Mouse (Mus musculus) heart, adult 2 months (tissue): Measurements from ENCODE around the gene Ddx41. TPM values are rescaled to one million over a fixed set of nuclear protein-coding genes. Genes with fewer than 3 reads are reported as not detected.
A peak's percentile ranks its signal among the peaks of the same experiment; 100 is the strongest.

ENCODE experiments used
- DNase-seq, 2 experiments: peaks; one replicate each; pipeline ENCODE4 v3.0.0; 2021
- H3K27ac ChIP-seq: fragments of 200-600 bp; 2 replicates; pipeline ENCODE4 v1.8.1; 2022
- H3K27me3 ChIP-seq: fragments of 200-500 bp; 2 replicates; pipeline ENCODE4 v1.6.1; 2012; ENCODE audit warnings: mild to moderate bottlenecking, low read length, inconsistent platforms, mixed read lengths; ENCODE audit not compliant: control insufficient read depth, insufficient read depth
- H3K36me3 ChIP-seq: fragments of 200-500 bp; 2 replicates; pipeline ENCODE4 v1.6.1; 2012; ENCODE audit warnings: low read length, inconsistent platforms; ENCODE audit not compliant: control insufficient read depth, insufficient read depth
- H3K4me1 ChIP-seq: fragments of 200-500 bp; 2 replicates; pipeline ENCODE4 v1.6.1; 2011; ENCODE audit warnings: low read length; ENCODE audit not compliant: control insufficient read depth, insufficient read depth
- H3K4me3 ChIP-seq: fragments of 200-600 bp; 2 replicates; pipeline ENCODE4 v1.8.1; 2022
- H3K79me2 ChIP-seq: fragments of 200-500 bp; replicated peaks from 2 replicates; pipeline ENCODE4 v1.6.1; 2012; ENCODE audit warnings: mild to moderate bottlenecking, inconsistent platforms, low read length, moderate library complexity, mixed read lengths; ENCODE audit not compliant: control insufficient read depth, insufficient read depth
- H3K9ac ChIP-seq: fragments of 200-500 bp; 2 replicates; pipeline ENCODE4 v1.6.1; 2012; ENCODE audit warnings: low read depth, mild to moderate bottlenecking, control low read depth, inconsistent platforms, low read length, mixed read lengths
- CTCF ChIP-seq: fragments of 200-600 bp; IDR thresholded peaks from 2 replicates; pipeline ENCODE4 v1.8.1; 2022; ENCODE audit warnings: antibody characterized with exemption, mild to moderate bottlenecking, moderate library complexity
- EP300 ChIP-seq: fragments of 200-500 bp; IDR thresholded peaks from 2 replicates; pipeline ENCODE4 v1.6.1; 2011; ENCODE audit warnings: low read depth, low read length, control low read depth; ENCODE audit not compliant: insufficient read depth
- POLR2A ChIP-seq: fragments of 200-500 bp; IDR thresholded peaks from 2 replicates; pipeline ENCODE4 v1.6.1; 2011; ENCODE audit warnings: mild to moderate bottlenecking, low read depth, low read length, control low read depth; ENCODE audit not compliant: insufficient read depth
- WGBS: fragments of 180-500 bp; shearing (Covaris S2); methylation state at CpG from one replicate; pipeline ENCODE4 v1.1.7; 2018; 5-methylcytosine and 5-hydroxymethylcytosine counted together
- intact Hi-C: fragments of 180-260 bp; cut with DNase I; formaldehyde crosslinking; loops from one replicate; pipeline ENCODE4 v1.15.1; 2025
- polyA plus RNA-seq: library from polyadenylated mRNA; depleted of rRNA; stranded (reverse); fragments of >200 nt; gene quantifications from 2 replicates; pipeline ENCODE4 v1.2.3, GENCODE M21; 2012
- total RNA-seq, 2 experiments: library from RNA; stranded (reverse); gene quantifications; 2 replicates each; pipeline ENCODE4 v1.2.3; 2021

Ddx41 gene
- total and polyA plus RNA-seq, 3 experiments: 13.0 to 21.1 (median 13.9) TPM

DNA sequence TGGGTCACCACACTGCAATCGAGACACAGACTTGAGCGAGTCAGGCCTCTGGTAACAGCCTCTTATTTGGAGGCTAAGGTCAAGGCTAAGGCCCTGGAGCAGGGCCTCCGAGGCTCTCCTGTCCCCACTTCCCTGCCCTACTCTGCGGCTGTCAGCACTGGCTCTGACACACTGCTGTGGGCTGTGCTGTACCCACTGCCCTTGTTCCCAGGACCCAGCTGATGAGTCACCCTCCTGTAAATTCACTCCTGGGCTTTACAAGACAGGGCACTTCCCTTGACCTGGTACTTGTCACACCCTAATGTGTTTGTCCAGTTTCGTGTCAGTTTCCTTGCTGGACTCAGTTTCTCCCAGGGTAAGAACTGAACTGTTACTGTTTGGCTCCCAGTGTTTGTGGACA is 12.0 kb upstream of the Ddx41 start:
- TF ChIP-seq POLR2A: no peak
- no peak for TF ChIP-seq EP300
- TF ChIP-seq CTCF: no peak
- H3K9ac ChIP-seq: no peak overlapping the region
- 83% methylated on average over 5 of the region's 5 CpGs for WGBS
- intact Hi-C loops: no loop called here
- H3K36me3 ChIP-seq: no peaks in the 10 kb centered on the region
- DNase-seq: no peak
- no peaks in the 10 kb centered on the region for H3K27me3 ChIP-seq
- no peak overlapping the region for H3K27ac ChIP-seq
- H3K79me2 ChIP-seq: no peaks in the 10 kb centered on the region
- H3K4me1 ChIP-seq: no peaks in the 10 kb centered on the region
- H3K4me3 ChIP-seq: no peak overlapping the region

- Histone ChIP-seq H3K4me1 (no peaks in the 10 kb centered on the region), H3K4me3 (no peak overlapping the region), H3K36me3 (no peaks in the 10 kb centered on the region), H3K9ac (no peak overlapping the region), H3K79me2 (no peaks in the 10 kb centered on the region), H3K27ac (no peak overlapping the region), H3K27me3 (no peaks in the 10 kb centered on the region)
- WGBS: 89% methylated on average over 2 of the region's 2 CpGs
- TF ChIP-seq CTCF (no peak), EP300 (no peak), POLR2A (no peak)
- intact Hi-C loops: no loop called here
- no peak for DNase-seq
Measured at GRCm38 (mm10) chr13:55547916-55548315, 11.5 kb upstream of the Ddx41 start.

GRCm38 (mm10) chr13:55544792-55545191 is 8.3 kb upstream of the Ddx41 start:
- DNase-seq: no peak
- 88% methylated on average over 6 of the region's 6 CpGs for WGBS
- H3K4me3 ChIP-seq: no peak overlapping the region

DNA sequence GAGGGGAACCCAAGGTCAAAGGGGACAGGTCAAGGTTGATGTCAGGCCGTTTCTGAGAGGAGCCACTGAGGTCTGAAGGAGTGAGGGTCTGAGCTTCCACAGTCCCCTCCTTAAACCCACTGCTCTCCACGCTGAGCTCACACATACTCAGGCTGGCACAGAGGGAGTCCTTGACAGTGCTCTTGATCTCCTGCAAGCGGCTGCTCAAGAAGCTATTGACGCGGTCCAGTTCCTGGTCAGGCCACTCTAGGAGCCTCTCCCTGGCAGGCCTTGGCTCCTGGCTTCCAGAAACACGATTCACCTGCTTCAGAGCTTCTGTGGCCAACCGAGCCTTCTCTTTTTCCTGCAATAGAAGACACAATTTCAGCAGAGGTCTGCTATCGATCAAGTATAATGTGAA is 7.0 kb upstream of the Ddx41 start:
- Histone ChIP-seq H3K27me3 (no peaks in the 10 kb centered on the region), H3K9ac (no peak overlapping the region), H3K79me2 (no peaks in the 10 kb centered on the region), H3K4me1 (no peaks in the 10 kb centered on the region), H3K4me3 (no peak overlapping the region), H3K36me3 (no peaks in the 10 kb centered on the region), H3K27ac (no peak overlapping the region)
- no peak for DNase-seq
- TF ChIP-seq EP300: no peak
- no peak for TF ChIP-seq CTCF
- TF ChIP-seq POLR2A: no peak
- intact Hi-C loops: no loop called here
- WGBS: 90% methylated on average over 8 of the region's 8 CpGs

More at GRCm38 (mm10) chr13:55544792-55545191, 8.3 kb upstream of the Ddx41 start:
- intact Hi-C loops: no loop called here
- H3K36me3 ChIP-seq: no peaks in the 10 kb centered on the region
- no peaks in the 10 kb centered on the region for H3K79me2 ChIP-seq
- TF ChIP-seq CTCF (no peak), EP300 (no peak), POLR2A (no peak)
- no peak overlapping the region for H3K9ac ChIP-seq
- no peak overlapping the region for H3K27ac ChIP-seq
- H3K4me1 ChIP-seq: no peaks in the 10 kb centered on the region
- no peaks in the 10 kb centered on the region for H3K27me3 ChIP-seq

GRCm38 (mm10) chr13:55542891-55543290 is 6.4 kb upstream of the Ddx41 start:
- 88% methylated on average over 4 of the region's 4 CpGs for WGBS
- Histone ChIP-seq H3K4me1 (no peaks in the 10 kb centered on the region), H3K9ac (no peak overlapping the region), H3K27me3 (no peaks in the 10 kb centered on the region), H3K79me2 (no peaks in the 10 kb centered on the region), H3K27ac (no peak overlapping the region), H3K4me3 (no peak overlapping the region), H3K36me3 (no peaks in the 10 kb centered on the region)
- DNase-seq: no peak
- intact Hi-C loops: no loop called here
- TF ChIP-seq CTCF (no peak), POLR2A (no peak), EP300 (no peak)

- H3K79me2 ChIP-seq: no peaks in the 10 kb centered on the region
- no peaks in the 10 kb centered on the region for H3K36me3 ChIP-seq
- DNase-seq: no peak
- H3K9ac ChIP-seq: no peak overlapping the region
- H3K27ac ChIP-seq: no peak overlapping the region
- intact Hi-C loops: no loop called here
- no peak overlapping the region for H3K4me3 ChIP-seq
- no peaks in the 10 kb centered on the region; the same call in 1 of the 2 replicates for H3K4me1 ChIP-seq
- no peaks in the 10 kb centered on the region for H3K27me3 ChIP-seq
- TF ChIP-seq CTCF: peak; percentile 77
- TF ChIP-seq POLR2A: no peak
- no peak for TF ChIP-seq EP300
- 93% methylated on average over 2 of the region's 2 CpGs for WGBS
Measured at GRCm38 (mm10) chr13:55540933-55541332, 4.5 kb upstream of the Ddx41 start.
